Mouse (Mus musculus) limb, embryonic 13.5 days (tissue): ENCODE results near the gene Calm3. TPM values are rescaled to one million over a fixed set of nuclear protein-coding genes. Genes with fewer than 3 reads are reported as not detected.

Source experiments
- ATAC-seq: fragments of 200-750 bp; cut with Nextera tagmentation; 2 replicates; pipeline ENCODE4 v1.8.0; 2017; ENCODE audit warnings: low read depth, moderate number of reproducible peaks, moderate TSS enrichment; ENCODE audit not compliant: low FRiP score
- H3K27ac ChIP-seq: fragments of 300-500 bp; sonication (generic); 2 replicates; pipeline ENCODE4 v1.5.1; 2015; ENCODE audit warnings: inconsistent platforms, mild to moderate bottlenecking, moderate library complexity
- H3K27me3 ChIP-seq: fragments of 300-500 bp; sonication (generic); 2 replicates; pipeline ENCODE4 v1.6.1; 2015; ENCODE audit warnings: mild to moderate bottlenecking, inconsistent platforms
- H3K36me3 ChIP-seq: fragments of 300-500 bp; sonication (generic); 2 replicates; pipeline ENCODE4 v1.6.1; 2015; ENCODE audit warnings: inconsistent platforms, mild to moderate bottlenecking, moderate library complexity
- H3K4me1 ChIP-seq: fragments of 300-500 bp; sonication (generic); 2 replicates; pipeline ENCODE4 v1.6.1; 2015; ENCODE audit warnings: inconsistent platforms
- H3K4me2 ChIP-seq: fragments of 300-500 bp; sonication (generic); replicated peaks from 2 replicates; pipeline ENCODE4 v1.6.1; 2015; ENCODE audit warnings: inconsistent platforms, mild to moderate bottlenecking, moderate library complexity
- H3K4me3 ChIP-seq: fragments of 300-500 bp; sonication (generic); 2 replicates; pipeline ENCODE4 v1.5.1; 2015; ENCODE audit warnings: moderate library complexity, mild to moderate bottlenecking, inconsistent platforms
- H3K9ac ChIP-seq: fragments of 300-500 bp; sonication (generic); 2 replicates; pipeline ENCODE4 v1.6.1; 2015; ENCODE audit warnings: mild to moderate bottlenecking, inconsistent platforms
- H3K9me3 ChIP-seq: fragments of 300-500 bp; sonication (generic); 2 replicates; pipeline ENCODE4 v1.6.1; 2016; ENCODE audit warnings: inconsistent platforms
- WGBS: fragments of 180-500 bp; shearing (Covaris S2); methylation state at CpG from one replicate; pipeline ENCODE4 v1.1.7; 2015; 5-methylcytosine and 5-hydroxymethylcytosine counted together
- polyA plus RNA-seq: library from polyadenylated mRNA; unstranded; fragments of >200 nt; fragmentation: Nextera tagmentation; extraction: Ambion mirVana; gene quantifications from 2 replicates; pipeline ENCODE4 v1.2.1, GENCODE M21; 2015

The Calm3 gene
- polyA plus RNA-seq, 1 experiment from 2014 or later: 103 TPM

DNA sequence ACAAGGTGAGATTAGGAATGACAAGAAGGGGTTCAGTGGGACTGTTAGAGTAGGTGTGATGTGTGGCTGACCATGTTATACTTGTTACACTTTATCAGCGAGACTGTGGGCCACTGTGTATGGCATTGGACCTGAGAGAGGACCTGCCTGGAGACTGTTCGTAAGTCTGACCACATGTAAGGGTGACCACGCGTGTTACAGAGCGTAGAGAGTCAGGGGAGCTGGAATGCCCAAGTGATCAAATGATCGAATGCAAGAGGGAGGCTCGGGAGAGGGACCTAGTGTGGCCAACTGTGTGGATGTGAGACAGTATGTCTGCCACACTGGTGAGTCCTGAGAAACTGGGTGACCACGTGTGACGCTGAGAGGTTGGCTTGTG lies 31.6 kb downstream of the Calm3 start:
- peak overlapping the region; percentile 46 for H3K4me3 ChIP-seq
- 33% methylated on average over 9 of the region's 9 CpGs for WGBS
- peaks cover 62% of the 10 kb centered on the region for H3K4me1 ChIP-seq
- no peaks in the 10 kb centered on the region for H3K27me3 ChIP-seq
- H3K9me3 ChIP-seq: no peaks in the 10 kb centered on the region
- ATAC-seq: no peak; the same call in 1 of the 2 replicates
- peak overlapping the region; percentile 76 for H3K4me2 ChIP-seq
- peaks cover 26% of the 10 kb centered on the region for H3K36me3 ChIP-seq
- H3K9ac ChIP-seq: peak overlapping the region; percentile 60
- no peak overlapping the region; the same call in 1 of the 2 replicates for H3K27ac ChIP-seq

DNA sequence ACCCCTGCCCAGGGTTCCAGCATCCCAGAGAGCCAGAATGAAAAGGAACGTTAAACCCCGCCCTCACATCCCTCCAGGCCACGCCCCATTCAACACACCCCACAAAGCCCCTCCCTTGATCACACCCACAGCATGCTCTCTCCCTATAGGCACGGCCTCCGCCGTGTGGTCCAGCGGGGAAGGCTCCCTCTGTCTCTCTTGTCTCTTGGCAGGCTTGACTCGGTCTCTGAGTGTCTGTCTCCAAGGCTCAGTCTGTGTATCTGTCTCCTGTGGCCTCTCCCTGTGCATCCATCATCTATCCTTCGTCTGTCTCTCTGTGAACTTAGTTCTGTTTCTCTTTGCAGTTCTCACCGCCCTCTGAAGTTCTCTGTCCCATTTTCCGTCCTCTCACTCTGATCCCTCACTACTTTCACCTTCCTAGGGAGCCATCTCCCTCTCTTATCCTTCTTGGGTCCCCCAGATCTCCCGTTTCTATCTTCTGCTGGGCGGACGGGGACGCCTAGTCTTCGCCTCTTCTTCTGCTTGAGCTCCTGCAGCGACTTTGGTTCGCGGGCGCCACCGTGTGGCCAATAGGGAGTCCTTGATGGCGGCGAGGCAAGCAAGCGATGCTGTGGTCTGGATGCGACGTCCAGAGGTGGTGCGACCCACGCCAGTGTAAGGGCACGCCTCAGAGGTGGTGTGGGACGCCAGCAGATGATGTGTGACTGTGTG lies 32.1 kb downstream of the Calm3 start, which contains the start of gene Gng8:
TSS of gene Gng8 (plus strand) at position 146 of the 711 bp plus-strand sequence.
- Histone ChIP-seq H3K9me3 (no peaks in the 10 kb centered on the region), H3K36me3 (peaks cover 27% of the 10 kb centered on the region), H3K27ac (peak within 1 kb of the TSS; percentile 99), H3K4me2 (peak within 1 kb of the TSS; percentile 76), H3K4me3 (peak within 1 kb of the TSS; percentile 46), H3K27me3 (no peaks in the 10 kb centered on the region), H3K4me1 (peaks cover 62% of the 10 kb centered on the region), H3K9ac (peak within 1 kb of the TSS; percentile 64)
- peak; percentile 85 for ATAC-seq
- WGBS: under 1% methylated on average over 30 of the region's 30 CpGs

- Histone ChIP-seq H3K27me3 (no peaks in the 10 kb centered on the region), H3K27ac (peak overlapping the region; percentile 99), H3K4me2 (peak overlapping the region; percentile 76), H3K4me1 (peaks cover 62% of the 10 kb centered on the region), H3K4me3 (peak overlapping the region; percentile 46), H3K9ac (peak overlapping the region; percentile 64), H3K36me3 (peaks cover 33% of the 10 kb centered on the region), H3K9me3 (peaks cover 6% of the 10 kb centered on the region)
- peak; percentile 86 for ATAC-seq
- 2% methylated on average over 23 of the region's 23 CpGs for WGBS
Measured at GRCm38 (mm10) chr7:16890944-16891343, 33.0 kb downstream of the Calm3 start.

DNA sequence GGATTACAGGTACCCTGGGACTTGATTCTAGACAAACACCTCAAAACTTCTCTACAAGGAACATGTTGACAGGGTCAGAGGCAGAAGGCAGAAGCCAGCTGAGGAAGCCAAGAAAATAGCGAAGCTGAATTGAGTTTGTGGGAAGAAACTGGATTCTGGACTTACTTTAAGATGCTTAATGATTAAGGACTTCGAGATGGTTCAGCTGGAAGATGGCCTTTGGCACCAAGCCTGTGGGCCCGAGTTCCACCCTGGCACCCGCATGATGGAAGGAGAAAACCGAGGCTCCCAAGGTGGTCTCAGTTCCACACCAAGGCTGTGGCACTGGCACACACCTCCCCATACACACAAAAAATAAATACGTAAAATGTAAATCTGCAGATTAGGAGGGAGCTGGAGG lies 33.4 kb downstream of the Calm3 start:
- H3K4me1 ChIP-seq: peaks cover 62% of the 10 kb centered on the region

DNA sequence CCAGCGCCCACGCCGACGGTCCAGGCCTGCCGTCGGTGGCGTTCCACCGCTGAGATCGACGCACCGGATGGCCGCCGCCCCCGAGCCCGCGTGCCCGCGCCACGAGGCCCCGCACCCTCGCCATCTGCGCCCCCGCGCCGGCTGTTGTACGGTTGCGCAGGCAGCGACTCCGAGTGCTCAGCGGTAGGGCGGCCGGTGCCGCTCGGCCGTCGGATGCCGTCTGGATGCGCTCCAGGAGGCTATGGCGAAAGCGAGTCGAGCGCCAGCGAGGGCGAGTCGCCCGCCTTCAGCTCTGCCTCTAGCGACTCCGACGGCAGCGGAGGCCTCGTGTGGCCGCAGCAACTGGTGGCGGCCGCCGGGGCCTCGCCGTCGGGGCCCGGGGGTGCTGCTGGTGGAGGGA lies 38.0 kb downstream of the Calm3 start:
- H3K36me3 ChIP-seq: peaks cover 84% of the 10 kb centered on the region
- H3K4me2 ChIP-seq: peak overlapping the region; percentile 44
- H3K4me1 ChIP-seq: peaks cover 20% of the 10 kb centered on the region
- H3K9me3 ChIP-seq: peaks cover 21% of the 10 kb centered on the region
- H3K27me3 ChIP-seq: no peaks in the 10 kb centered on the region
- ATAC-seq: no peak
- H3K9ac ChIP-seq: no peak overlapping the region
- 58% methylated on average over 54 of the region's 59 CpGs for WGBS
- no peak overlapping the region for H3K27ac ChIP-seq
- peak overlapping the region; percentile 34 for H3K4me3 ChIP-seq

More for the DNA sequence above, 33.4 kb downstream of the Calm3 start:
- no peaks in the 10 kb centered on the region for H3K27me3 ChIP-seq
- no peak for ATAC-seq
- H3K4me2 ChIP-seq: peak overlapping the region; percentile 76
- WGBS: 11% methylated on average over 6 of the region's 6 CpGs
- peaks cover 37% of the 10 kb centered on the region for H3K36me3 ChIP-seq
- H3K4me3 ChIP-seq: peak overlapping the region; percentile 46
- peaks cover 10% of the 10 kb centered on the region for H3K9me3 ChIP-seq
- H3K27ac ChIP-seq: peak overlapping the region; percentile 99
- peak overlapping the region; percentile 64 for H3K9ac ChIP-seq

DNA sequence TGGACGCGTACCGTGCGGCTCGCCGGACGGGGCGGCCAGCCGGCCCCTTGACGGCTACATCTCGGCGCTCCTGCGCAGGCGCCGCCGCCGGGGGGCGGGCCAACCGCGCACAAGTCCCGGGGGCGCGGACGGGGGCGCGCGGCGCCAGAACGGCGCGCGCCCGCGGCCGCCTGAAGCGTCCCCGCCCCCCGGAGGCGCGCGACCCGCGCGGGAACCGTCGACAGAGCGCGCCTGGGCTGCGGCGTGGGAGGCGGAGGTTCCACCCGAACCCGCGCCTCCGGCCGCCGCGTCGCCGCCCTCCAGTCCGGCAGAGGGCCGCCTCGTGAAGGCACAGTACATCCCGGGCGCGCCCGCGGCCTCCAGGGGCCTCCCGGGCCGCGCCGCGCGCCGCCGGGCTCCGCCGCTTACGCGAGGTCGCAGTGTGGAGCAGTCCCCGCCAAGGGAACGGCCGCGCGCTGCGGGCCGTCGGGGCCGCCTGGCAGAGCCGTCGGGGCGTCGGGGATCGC lies 38.6 kb downstream of the Calm3 start:
- H3K36me3 ChIP-seq: peaks cover 85% of the 10 kb centered on the region
- 0 out of 2 replicates have a peak overlapping the region, but pooled peaks have one; percentile 19 for H3K9ac ChIP-seq
- H3K4me3 ChIP-seq: peak overlapping the region; percentile 34

DNA sequence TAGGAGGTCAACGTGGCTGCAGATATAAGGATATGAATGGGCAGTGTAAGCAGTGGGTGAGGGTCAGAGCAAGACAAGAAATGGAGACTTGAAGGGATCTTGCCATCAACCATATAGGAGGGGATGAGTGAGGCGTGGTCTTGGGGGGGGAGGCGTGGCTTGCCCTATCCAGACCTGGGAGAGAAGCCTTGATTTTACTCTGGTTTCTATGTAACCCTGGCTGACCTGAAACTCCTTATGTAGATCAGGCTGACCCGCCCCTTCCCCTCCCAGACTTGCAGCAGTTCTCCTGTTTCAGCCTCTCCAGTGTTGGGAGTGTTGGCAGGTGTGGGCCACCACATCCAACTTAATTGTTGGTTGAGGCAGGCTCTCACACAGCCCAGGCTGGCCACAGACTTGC lies 39.6 kb downstream of the Calm3 start:
- no peak overlapping the region for H3K27ac ChIP-seq
- peaks cover 82% of the 10 kb centered on the region for H3K36me3 ChIP-seq
- H3K9ac ChIP-seq: no peak overlapping the region
- H3K9me3 ChIP-seq: peaks cover 21% of the 10 kb centered on the region
- no peak overlapping the region for H3K4me3 ChIP-seq
- no peaks in the 10 kb centered on the region for H3K27me3 ChIP-seq
- H3K4me1 ChIP-seq: peaks cover 23% of the 10 kb centered on the region
- no peak for ATAC-seq
- 62% methylated on average over 4 of the region's 4 CpGs for WGBS
- H3K4me2 ChIP-seq: no peak overlapping the region

More for the DNA sequence above, 38.6 kb downstream of the Calm3 start:
- Histone ChIP-seq H3K27me3 (no peaks in the 10 kb centered on the region), H3K4me1 (peaks cover 20% of the 10 kb centered on the region), H3K27ac (no peak overlapping the region; the same call in 1 of the 2 replicates), H3K4me2 (peak overlapping the region; percentile 44), H3K9me3 (peaks cover 21% of the 10 kb centered on the region)
- ATAC-seq: no peak
- WGBS: 28% methylated on average over 87 of the region's 95 CpGs

DNA sequence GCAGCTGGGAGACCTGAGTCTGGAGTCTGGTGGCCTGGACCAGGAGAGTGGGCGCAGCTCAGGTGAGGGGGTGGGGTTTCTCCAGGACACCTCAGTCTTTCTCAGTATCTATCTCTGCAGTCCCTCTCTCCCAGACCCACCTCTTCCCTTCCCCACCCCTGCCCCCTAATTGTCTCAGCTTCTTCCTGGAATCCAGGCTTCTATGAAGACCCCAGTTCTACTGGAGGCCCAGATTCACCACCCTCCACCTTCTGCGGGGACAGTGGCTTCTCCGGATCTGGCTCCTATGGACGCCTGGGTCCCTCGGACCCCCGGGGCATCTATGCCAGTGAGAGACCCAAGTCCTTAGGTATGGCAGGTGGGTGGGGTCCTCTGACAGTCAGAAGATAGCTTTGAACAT lies 40.8 kb downstream of the Calm3 start:
- Histone ChIP-seq H3K4me2 (no peak overlapping the region), H3K9me3 (peaks cover 21% of the 10 kb centered on the region), H3K36me3 (peaks cover 85% of the 10 kb centered on the region), H3K27ac (no peak overlapping the region; the same call in 1 of the 2 replicates), H3K4me3 (no peak overlapping the region), H3K27me3 (no peaks in the 10 kb centered on the region), H3K9ac (no peak overlapping the region), H3K4me1 (peaks cover 19% of the 10 kb centered on the region)
- WGBS: 92% methylated on average over 6 of the region's 6 CpGs
- ATAC-seq: no peak

DNA sequence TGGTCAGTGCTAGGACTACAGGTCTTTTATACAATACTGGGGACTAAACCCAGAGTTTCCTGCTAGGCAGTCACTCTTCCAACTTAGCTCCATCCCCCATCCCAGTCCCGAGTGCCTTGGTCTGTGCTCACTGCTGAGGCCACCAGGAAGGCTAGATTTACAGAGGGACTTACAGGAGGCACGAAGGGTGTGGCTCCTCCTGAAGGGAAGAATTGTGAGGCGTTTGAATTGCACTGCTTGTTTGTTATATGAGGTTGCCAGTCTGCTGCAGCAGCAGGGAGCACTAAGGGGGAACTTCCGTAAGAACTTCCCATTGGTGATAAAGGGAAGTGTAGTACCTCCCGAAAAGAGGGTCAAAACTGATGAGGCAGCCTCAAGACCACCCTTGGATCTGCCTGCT lies 43.3 kb downstream of the Calm3 start:
- WGBS: 18% methylated on average over 5 of the region's 5 CpGs
- Histone ChIP-seq H3K27ac (peak overlapping the region; percentile 90), H3K4me1 (peaks cover 31% of the 10 kb centered on the region), H3K4me2 (peak overlapping the region; percentile 38), H3K9ac (peak overlapping the region; percentile 54), H3K4me3 (no peak overlapping the region), H3K36me3 (peaks cover 63% of the 10 kb centered on the region), H3K27me3 (no peaks in the 10 kb centered on the region), H3K9me3 (peaks cover 12% of the 10 kb centered on the region)
- no peak for ATAC-seq

DNA sequence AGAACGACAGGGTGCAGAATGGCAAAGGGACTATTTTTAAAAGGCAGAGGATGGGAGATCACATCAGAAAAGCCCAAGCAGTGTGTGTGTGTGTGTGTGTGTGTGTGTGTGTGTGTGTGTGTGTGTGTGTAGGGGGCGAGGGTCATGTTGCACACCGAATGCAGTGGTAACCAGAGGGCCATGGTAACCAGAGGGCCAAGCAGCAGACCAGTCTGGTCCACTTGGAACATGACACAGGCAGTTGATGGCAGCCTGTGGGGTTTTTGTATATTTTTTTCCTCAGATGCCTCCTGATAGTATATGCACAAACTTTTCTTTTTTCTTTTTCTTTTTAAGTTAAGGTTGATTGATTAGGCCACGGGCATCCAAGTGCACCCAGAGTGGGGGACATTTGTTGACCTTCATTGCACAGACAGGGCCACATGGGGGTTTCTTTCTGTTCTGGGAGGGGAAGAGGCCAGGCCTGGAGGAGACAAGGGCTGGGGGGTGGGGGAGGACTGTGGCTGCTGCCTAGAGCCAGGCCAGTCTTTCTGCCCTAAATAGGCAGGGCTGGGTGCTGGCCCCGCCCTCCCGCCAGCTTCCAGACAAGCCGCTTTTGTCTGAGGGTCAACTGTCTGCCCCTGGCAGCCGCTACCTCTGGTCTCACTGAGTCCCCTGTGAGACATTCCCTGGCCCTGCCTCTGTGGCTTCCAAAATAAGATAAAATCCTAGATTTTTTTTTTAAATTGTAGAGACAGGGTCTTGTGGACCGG lies 43.9 kb downstream of the Calm3 start:
- Histone ChIP-seq H3K4me1 (peaks cover 31% of the 10 kb centered on the region), H3K9me3 (peaks cover 6% of the 10 kb centered on the region; the same call in 1 of the 2 replicates), H3K27me3 (no peaks in the 10 kb centered on the region), H3K9ac (peak overlapping the region; percentile 54), H3K4me3 (0 out of 2 replicates have a peak overlapping the region, but pooled peaks have one; percentile 10), H3K4me2 (peak overlapping the region; percentile 38), H3K27ac (peak overlapping the region; percentile 90), H3K36me3 (peaks cover 56% of the 10 kb centered on the region)
- 22% methylated on average over 9 of the region's 9 CpGs for WGBS
- 0 out of 2 replicates have a peak, but pooled peaks have one; percentile 6 for ATAC-seq

DNA sequence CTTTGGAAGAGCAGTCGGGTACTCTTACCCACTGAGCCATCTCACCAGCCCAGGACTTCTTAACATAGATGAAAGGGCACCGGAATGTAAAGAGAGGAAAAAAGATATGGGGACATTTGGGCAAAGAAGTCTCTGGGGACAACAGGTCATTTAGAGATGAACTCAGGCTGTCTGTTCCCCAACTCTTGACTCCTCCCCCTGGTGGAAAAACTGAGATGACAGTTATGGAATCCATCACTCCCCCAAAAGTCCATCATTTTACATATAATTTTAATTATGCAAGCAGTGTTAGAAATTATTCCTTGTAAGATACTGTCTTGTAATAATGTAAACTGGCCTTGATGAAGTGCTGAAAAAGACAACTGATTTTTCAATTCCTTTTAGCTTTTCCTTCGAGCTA lies 46.2 kb downstream of the Calm3 start:
- Histone ChIP-seq H3K9ac (no peak overlapping the region), H3K9me3 (no peaks in the 10 kb centered on the region), H3K27me3 (no peaks in the 10 kb centered on the region), H3K27ac (no peak overlapping the region), H3K36me3 (peaks cover 34% of the 10 kb centered on the region), H3K4me3 (no peak overlapping the region), H3K4me2 (peak overlapping the region; percentile 91), H3K4me1 (peaks cover 34% of the 10 kb centered on the region)
- ATAC-seq: no peak
- 83% methylated on average over 3 of the region's 3 CpGs for WGBS

DNA sequence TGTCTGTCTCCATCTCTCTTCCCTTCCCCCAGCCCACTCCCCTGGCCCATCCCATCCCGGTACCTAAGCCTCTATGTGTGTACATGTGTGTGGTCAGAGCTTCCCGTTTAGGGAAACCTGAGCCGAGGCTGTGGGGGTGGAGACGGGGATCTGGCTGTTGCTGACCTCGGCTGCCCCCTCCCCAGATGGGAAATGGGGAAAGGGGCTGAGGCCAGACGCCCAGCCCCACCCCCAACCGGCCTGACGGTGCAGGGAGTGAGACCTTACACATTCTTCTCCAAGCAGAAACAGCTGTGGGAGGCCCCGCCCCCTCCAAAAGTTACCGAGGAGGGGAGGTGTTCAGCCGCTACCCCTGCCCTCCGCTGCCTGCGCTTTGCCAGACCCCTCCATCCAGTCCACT lies 47.3 kb downstream of the Calm3 start:
- peak overlapping the region; percentile 94 for H3K4me3 ChIP-seq
- peak overlapping the region; percentile 93 for H3K9ac ChIP-seq
- ATAC-seq: peak; percentile 16
- no peaks in the 10 kb centered on the region for H3K9me3 ChIP-seq
- H3K4me1 ChIP-seq: peaks cover 34% of the 10 kb centered on the region
- H3K27me3 ChIP-seq: no peaks in the 10 kb centered on the region
- peak overlapping the region; percentile 93 for H3K27ac ChIP-seq
- H3K4me2 ChIP-seq: peak overlapping the region; percentile 91
- WGBS: 0% methylated on average over 12 of the region's 13 CpGs
- H3K36me3 ChIP-seq: peaks cover 33% of the 10 kb centered on the region
